Mouse (Mus musculus): Measurements from ENCODE around the gene Ak5. TPM values are rescaled to one million over a fixed set of nuclear protein-coding genes. Genes with fewer than 3 reads are reported as not detected.

Gene Ak5
- total RNA-seq, 2 experiments from 2014 or later: 240 to 257 TPM

- no peak for DNase-seq (ENCODE audit: extremely low spot score in 1 of 2, low spot score in 1 of 2)
Measured at GRCm38 (mm10) chr3:152522634-152523314, 145.4 kb downstream of the Ak5 start.

DNA sequence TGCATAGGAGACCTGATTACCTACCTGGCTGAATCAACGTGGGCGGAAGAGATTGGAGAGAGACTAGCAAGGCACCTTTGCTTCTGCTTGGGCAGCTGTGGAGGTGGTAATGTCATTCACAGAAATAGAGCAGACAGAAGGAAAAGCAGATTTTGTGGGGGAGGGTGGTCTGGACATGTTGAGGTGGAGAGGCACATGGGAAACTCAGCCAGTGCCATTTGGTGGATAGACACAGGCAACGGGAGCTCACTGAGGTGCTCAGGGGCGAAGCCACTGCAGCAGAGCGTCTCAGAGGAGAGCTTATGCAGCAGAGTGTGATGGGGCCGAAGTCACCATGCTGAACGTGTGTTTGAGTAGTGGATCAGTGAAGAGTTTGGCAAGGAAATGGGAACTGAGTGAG lies 147.1 kb downstream of the Ak5 start:
- no peak for DNase-seq (ENCODE audit: extremely low spot score in 1 of 2, low spot score in 1 of 2)

GRCm38 (mm10) chr3:152520074-152520473 lies 148.1 kb downstream of the Ak5 start:
- no peak for DNase-seq (ENCODE audit: extremely low spot score in 1 of 2, low spot score in 1 of 2)

DNA sequence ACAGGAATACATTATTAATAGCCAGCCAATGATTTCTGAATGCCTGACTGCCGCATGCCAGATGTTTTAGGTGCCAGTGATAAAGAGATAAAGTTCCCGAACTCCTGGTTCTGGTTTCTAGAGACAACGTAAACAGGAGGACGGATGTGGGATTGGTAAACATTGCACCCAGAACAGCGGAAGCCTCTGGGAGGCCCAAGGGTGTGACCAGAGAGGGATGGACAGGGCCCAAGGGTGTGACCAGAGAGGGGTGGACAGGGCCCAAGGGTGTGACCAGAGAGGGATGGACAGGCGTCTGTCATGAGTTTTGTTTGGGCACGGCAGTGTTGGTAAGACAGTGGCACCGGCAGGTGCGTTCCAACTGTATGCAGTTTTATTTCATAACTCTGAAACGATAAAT lies 148.6 kb downstream of the Ak5 start:
- DNase-seq (ENCODE audit: extremely low spot score in 1 of 2, low spot score in 1 of 2): no peak

- DNase-seq (ENCODE audit: extremely low spot score in 1 of 2, low spot score in 1 of 2): no peak
Measured at GRCm38 (mm10) chr3:152516569-152516968, 151.6 kb downstream of the Ak5 start.

- no peak for DNase-seq (ENCODE audit: extremely low spot score in 1 of 2, low spot score in 1 of 2)
Measured at GRCm38 (mm10) chr3:152515959-152516358, 152.2 kb downstream of the Ak5 start.

DNA sequence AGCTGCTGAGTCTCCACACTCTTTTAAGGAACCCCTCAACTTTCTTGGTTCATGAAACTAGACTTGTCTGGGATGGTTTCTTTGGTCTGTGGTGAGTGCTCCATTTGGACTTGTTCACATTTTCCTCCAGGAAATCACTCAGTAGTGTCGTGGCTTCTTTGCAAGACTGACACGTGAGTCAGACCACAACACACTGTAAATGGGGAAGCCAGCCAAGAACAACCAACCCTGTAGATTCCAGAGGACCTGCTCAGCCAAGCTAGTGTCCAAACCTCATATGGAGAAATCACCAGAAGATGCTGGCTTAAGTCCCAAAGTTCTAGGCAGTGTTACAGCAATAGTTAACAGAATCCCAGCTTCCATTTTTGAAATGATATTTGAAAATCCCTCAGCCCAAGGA lies 155.6 kb downstream of the Ak5 start:
- no peak for DNase-seq (ENCODE audit: extremely low spot score in 1 of 2, low spot score in 1 of 2)

- DNase-seq (ENCODE audit: extremely low spot score in 1 of 2, low spot score in 1 of 2): no peak
Measured at GRCm38 (mm10) chr3:152509268-152509667, 158.9 kb downstream of the Ak5 start.

GRCm38 (mm10) chr3:152508419-152508993 lies 159.7 kb downstream of the Ak5 start:
- no peak for DNase-seq (ENCODE audit: extremely low spot score in 1 of 2, low spot score in 1 of 2)

DNA sequence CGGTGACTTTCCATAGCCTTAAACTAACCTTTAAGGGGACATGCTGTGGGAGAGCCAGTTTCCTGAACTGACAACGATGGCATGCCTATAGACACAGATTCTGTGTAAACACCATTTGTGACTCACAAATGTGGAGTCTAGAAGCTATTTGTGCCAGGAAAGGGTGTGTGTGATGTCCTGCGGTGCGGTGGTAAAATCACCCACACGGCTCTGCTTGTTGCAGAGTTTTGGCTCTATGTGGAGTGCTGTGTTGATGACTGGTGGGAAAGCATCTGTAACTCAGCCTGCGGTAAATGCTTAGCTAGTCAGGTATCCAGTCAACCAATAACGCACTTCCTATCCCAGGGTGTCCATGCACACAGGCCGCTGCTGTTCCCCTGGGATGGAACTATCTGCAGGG lies 160.3 kb downstream of the Ak5 start:
- DNase-seq (ENCODE audit: extremely low spot score in 1 of 2, low spot score in 1 of 2): no peak

- no peak for DNase-seq (ENCODE audit: extremely low spot score in 1 of 2, low spot score in 1 of 2)
Measured at GRCm38 (mm10) chr3:152498968-152499696, 169.0 kb downstream of the Ak5 start.

DNA sequence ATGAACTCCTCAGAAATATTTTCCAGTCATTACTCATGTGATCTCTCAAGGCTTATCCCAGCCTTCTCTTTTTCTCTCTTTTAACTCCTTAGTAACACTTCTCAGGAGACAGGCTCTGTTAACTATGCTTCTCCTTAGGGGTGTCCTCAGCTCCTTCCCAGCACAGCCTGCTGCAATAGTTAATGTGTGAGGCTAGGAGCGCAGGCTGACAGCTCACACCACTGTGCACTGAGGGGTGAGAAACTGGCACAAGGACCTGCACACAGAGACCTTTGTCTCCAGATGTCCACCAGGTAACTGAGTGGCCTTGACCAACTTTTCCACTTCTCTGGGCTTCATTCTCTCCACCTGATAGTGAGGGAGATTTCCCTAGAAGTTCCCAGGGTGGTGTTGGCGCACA lies 170.3 kb downstream of the Ak5 start:
- DNase-seq (ENCODE audit: extremely low spot score in 1 of 2, low spot score in 1 of 2): no peak

DNA sequence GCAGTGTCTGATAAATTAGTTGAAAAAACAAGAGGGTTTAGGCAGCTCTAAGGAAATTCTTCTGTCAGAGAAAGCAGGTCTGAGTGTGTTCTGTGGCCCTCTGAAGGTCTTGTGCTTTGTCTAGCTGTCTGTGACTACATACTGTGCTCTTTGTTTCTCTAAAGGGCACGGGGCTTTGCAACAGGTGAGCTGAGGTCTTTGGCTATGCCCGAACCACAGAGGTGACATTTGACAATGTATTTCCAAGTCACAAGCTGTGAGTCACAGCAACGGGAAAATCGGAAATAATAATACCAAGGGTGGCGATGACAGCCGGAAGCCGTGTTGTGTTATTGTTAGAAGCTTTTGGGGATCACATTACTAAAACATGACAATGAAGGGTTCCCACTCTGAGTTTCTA lies 171.1 kb downstream of the Ak5 start:
- no peak for DNase-seq (ENCODE audit: extremely low spot score in 1 of 2, low spot score in 1 of 2)

DNA sequence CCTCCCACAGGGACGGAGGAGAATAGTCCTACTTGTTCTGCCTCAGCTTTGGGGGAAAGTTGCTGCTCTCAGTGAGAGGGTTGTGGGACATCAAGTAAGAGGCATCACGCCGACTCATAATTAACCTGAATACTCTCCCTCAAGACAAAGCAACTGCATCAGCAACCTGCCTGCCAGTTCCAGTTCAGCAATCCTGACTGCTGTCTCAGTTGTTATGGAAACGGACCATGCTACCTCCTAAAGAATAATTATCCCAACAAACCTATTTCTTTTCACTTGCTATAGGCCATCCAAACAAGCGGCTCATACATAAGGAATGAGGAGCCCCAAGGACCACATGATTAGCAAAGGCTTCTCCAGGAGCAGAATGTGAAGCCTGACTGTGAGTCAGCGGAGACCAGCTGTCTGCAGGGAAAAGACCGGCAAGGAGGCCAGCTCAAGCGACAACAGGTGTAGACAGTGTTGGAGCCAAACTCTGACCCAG lies 172.7 kb downstream of the Ak5 start:
- no peak for DNase-seq (ENCODE audit: extremely low spot score in 1 of 2, low spot score in 1 of 2)

GRCm38 (mm10) chr3:152494667-152495360 lies 173.3 kb downstream of the Ak5 start:
- DNase-seq (ENCODE audit: extremely low spot score in 1 of 2, low spot score in 1 of 2): no peak

DNA sequence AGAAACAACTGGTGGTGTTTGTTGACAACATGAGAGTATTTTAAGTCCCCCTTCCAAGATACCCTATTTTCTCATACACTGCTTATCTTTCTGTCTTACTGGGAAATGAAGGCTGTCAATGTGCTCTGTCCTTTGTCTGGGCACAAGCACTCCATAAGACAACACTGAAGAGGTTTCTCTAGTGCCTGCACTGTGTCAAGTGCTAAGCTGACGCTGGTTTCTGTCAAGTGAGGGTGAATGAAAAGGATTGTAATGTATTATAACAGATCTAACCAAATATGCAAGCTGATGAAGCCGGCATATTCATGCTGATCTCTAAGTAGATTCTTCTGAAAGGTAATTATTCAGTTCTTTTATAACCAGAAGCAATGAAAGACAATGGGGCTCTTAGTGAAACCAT lies 174.3 kb downstream of the Ak5 start:
- no peak for DNase-seq (ENCODE audit: extremely low spot score in 1 of 2, low spot score in 1 of 2)

- no peak for DNase-seq (ENCODE audit: extremely low spot score in 1 of 2, low spot score in 1 of 2)
Measured at GRCm38 (mm10) chr3:152492241-152492640, 175.9 kb downstream of the Ak5 start.

- DNase-seq (ENCODE audit: extremely low spot score in 1 of 2, low spot score in 1 of 2): no peak
Measured at GRCm38 (mm10) chr3:152490423-152490822, 177.7 kb downstream of the Ak5 start.

DNA sequence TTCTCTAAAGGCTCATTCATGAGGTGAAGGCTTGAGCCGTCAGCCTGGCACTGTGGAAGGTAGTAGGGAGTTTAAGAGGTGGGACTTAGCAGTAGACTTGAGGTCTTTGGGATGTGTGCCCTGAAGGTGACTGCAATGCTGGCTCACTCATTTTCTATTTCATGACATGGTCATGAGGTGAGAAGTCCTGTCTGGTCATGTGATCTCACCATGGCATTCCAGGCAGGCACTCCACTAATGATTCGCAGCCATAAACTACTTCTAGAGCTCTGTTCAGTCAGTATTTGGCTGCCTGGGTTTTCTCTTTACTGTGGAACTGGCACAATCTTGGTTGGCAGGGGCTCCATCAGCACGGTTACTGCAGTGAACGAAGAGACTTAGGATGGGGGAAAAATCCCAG lies 179.2 kb downstream of the Ak5 start:
- DNase-seq (ENCODE audit: extremely low spot score in 1 of 2, low spot score in 1 of 2): no peak

- DNase-seq (ENCODE audit: extremely low spot score in 1 of 2, low spot score in 1 of 2): no peak
Measured at GRCm38 (mm10) chr3:152484206-152484605, 184.0 kb downstream of the Ak5 start.

DNA sequence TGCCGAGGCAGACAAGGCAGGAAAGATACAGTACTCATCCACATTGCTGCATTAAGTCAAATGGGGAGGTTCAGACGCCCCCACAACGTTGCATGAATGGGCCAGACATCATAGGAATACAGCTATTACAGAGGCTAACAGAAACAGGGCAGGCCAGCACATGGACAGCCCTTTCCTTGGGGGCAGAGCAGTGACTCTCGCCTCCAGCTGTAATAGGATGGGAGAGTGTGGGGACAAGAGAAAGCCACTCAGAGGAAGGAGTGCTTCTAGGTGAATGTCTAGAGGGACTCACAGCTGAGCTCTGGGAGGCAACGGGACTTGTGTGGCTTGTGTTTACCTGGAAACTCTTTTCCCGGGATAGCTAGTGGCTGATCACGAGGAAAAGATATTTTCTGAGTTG lies 184.4 kb downstream of the Ak5 start:
- DNase-seq (ENCODE audit: extremely low spot score in 1 of 2, low spot score in 1 of 2): no peak

Measured in layer of hippocampus, postnatal 25 days (tissue).